Mouse (Mus musculus) monocyte, adult 5-6 weeks (primary cell): ENCODE measurements at regions not wholly inside any gene's neighbourhood (a gene's known extent, or its start where the extent isn't known, plus 50 kb on each side); places are given as distances from the start of the nearest gene placed in this dataset.

Source experiments
- ATAC-seq: fragments of 153-309, 156-312 bp; replicated peaks from 2 replicates; pipeline ENCODE4 v1.8.0; 2017; ENCODE audit warnings: mild to moderate bottlenecking; ENCODE audit not compliant: low TSS enrichment, insufficient number of reproducible peaks, severe bottlenecking, poor library complexity, low FRiP score

DNA sequence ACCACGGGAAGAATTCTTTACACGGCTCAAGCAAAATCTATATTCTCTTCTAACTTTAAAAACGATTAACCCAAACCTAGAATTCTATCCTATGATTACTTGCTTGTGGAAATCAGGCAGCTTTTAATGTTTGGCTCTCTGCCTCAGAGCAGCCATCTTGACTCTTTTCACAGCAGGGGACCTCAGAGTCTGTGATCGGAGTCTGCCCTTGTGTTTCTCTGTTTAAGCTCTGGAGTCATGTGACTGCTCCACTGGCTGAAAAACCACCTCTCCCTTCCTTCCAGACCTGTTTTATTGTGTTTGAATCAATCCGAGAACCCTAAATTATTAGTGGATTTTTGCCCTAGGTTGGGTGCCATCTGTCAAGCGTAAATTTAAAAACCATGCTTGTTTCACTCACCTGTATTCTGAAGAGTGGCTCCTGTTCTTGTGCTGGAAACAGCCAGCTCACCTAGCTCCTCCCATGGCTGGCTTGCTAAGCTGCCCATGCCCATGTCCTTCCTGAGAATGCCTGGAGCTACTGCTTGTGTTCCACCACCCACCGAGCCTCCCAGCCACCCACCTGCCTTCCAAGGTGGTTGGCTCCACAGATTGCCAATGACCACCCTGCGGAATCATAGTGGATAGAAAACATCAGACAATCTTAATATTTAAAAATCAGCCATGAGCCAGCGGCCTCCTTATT lies 62.6 kb downstream of the Perp start:
- ATAC-seq, result no peak

DNA sequence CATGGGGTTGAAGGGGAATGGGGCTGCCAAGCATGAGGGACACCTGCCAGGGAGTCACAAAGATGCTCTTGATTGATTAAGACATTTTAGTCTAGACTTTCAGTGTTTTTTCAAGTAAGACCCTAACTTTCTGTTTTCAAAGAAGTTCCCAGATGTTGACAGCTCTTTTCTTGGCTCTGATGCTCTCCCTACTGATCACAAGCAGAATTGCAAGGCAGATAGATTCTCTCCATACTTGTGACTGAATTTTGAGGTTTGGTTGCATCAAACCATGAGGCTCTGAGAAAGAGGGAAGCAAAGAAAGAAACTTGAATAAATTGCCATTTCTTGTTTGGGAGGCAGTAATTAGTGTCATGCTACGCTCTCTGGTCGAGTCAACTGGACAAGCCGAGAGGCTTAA lies 64.5 kb downstream of the Perp start:
- ATAC-seq, result no peak

- ATAC-seq, result peak; percentile 47; the same call in 1 of the 2 replicates
Measured at GRCm38 (mm10) chr10:18910898-18911297, 66.1 kb downstream of the Perp start.

- peak; percentile 55 for ATAC-seq
Measured at GRCm38 (mm10) chr10:18917120-18917616, 72.3 kb downstream of the Perp start.

- ATAC-seq, result no peak; the same call in 1 of the 2 replicates
Measured at GRCm38 (mm10) chr10:18923088-18923821, 78.4 kb downstream of the Perp start.

- no peak for ATAC-seq
Measured at GRCm38 (mm10) chr10:18927811-18928210, 83.0 kb downstream of the Perp start.

DNA sequence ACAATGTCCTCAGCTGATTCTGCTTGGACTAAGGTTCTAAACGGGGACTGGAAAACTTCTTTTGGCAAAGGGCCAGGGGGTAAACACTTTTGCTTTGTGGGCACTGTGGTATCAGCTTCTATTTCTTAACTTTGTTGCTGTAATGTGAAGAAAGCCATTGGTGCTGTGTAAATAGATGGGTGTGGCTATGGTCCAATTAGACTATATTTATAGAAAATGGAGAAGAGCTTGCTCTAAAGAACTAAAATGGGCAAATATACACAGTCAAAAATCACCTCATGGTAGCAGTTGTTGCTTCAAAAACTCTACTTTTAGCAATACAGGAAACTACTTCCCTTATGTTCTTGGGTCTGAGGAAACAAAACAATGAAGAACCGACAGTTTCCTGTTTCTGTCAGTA lies 84.1 kb downstream of the Tnfaip3 start:
- peak; percentile 67 for ATAC-seq

DNA sequence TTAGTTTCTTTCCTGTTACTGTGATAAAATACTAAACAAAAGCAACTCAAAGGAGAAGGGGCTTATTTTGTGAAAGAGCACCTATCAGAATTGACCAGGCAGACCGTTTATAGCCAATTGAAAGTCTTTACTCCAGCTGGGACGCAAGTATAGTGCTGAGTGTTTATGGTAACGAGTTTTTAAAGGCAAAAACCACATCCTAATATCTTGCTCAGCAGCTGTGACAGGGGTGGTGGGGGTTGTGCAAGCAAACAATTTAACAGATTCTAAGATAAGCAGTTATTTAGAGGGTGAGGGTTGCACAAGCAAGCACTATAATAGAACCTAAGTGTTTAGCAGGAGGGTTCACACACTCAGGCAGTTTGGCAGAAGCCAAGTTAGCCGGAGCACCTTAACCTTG lies 74.0 kb downstream of the Tnfaip3 start:
- ATAC-seq, result no peak

DNA sequence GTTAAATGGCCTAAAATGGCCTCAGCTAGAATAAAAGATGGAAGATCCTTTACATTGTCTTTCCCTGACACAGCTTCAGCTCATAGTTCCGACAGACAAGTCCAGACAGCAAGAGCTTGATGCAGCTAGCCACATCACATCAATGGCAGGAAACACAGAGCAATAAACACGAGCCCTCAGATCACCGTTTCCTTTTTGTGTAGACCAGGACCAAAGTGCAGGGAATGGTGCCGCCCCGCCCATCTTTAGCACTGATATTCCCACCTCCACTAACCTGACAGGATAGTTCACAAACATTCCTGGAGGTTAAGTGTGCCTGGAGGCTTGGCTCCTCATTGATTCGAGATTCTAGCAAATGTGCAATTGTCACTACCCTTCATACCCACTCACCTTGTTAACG lies 73.5 kb downstream of the Tnfaip3 start:
- ATAC-seq, result no peak

GRCm38 (mm10) chr10:18943296-18944075 lies 72.0 kb downstream of the Tnfaip3 start:
- ATAC-seq, result peak; percentile 61

GRCm38 (mm10) chr10:18946727-18947126 lies 68.7 kb downstream of the Tnfaip3 start:
- ATAC-seq, result no peak
